Mouse (Mus musculus) limb, embryonic 11.5 days (tissue): ENCODE measurements around the gene Bbs7. TPM values are rescaled to one million over a fixed set of nuclear protein-coding genes. Genes with fewer than 3 reads are reported as not detected.
"Not testable (repeated sequence)": the region's sequence is repeated elsewhere in the genome, so short reads cannot be mapped to it uniquely, and the experiment has no call there.

Experiments used
- ATAC-seq: fragments of 200-750 bp; cut with Nextera tagmentation; 2 replicates; pipeline ENCODE4 v1.8.0; 2017; ENCODE audit warnings: low read depth; ENCODE audit not compliant: insufficient number of reproducible peaks, low FRiP score, low TSS enrichment
- DNase-seq: peaks from one replicate; pipeline ENCODE4 v3.0.0-alpha.2; 2015; ENCODE audit warnings: low spot score
- H3K27ac ChIP-seq: fragments of 300-500 bp; sonication (generic); replicated peaks from 2 replicates; pipeline ENCODE4 v1.5.1; 2014; ENCODE audit warnings: low read depth, mild to moderate bottlenecking, low read length
- H3K27me3 ChIP-seq: fragments of 300-500 bp; sonication (generic); 2 replicates; pipeline ENCODE4 v1.6.1; 2014; ENCODE audit warnings: mild to moderate bottlenecking, low read length, mixed read lengths; ENCODE audit not compliant: control insufficient read depth, insufficient read depth
- H3K36me3 ChIP-seq: fragments of 300-500 bp; sonication (generic); 2 replicates; pipeline ENCODE4 v1.6.1; 2014; ENCODE audit warnings: mild to moderate bottlenecking, low read length, moderate library complexity, mixed read lengths; ENCODE audit not compliant: control insufficient read depth, insufficient read depth
- H3K4me1 ChIP-seq: fragments of 300-500 bp; sonication (generic); 2 replicates; pipeline ENCODE4 v1.6.1; 2014; ENCODE audit warnings: low read length, mixed read lengths; ENCODE audit not compliant: control insufficient read depth, insufficient read depth
- H3K4me2 ChIP-seq: fragments of 300-500 bp; sonication (generic); 2 replicates; pipeline ENCODE4 v1.6.1; 2014; ENCODE audit warnings: low read depth, mild to moderate bottlenecking, moderate library complexity; ENCODE audit not compliant: severe bottlenecking
- H3K4me3 ChIP-seq: fragments of 300-500 bp; sonication (generic); 2 replicates; pipeline ENCODE4 v1.5.1; 2014; ENCODE audit warnings: low read depth, low read length
- H3K9ac ChIP-seq: fragments of 300-500 bp; sonication (generic); 2 replicates; pipeline ENCODE4 v1.6.1; 2014; ENCODE audit warnings: mild to moderate bottlenecking, low read length
- H3K9me3 ChIP-seq: fragments of 300-500 bp; sonication (generic); 2 replicates; pipeline ENCODE4 v1.6.1; 2016; ENCODE audit warnings: low read length; ENCODE audit not compliant: control insufficient read depth
- WGBS: fragments of 180-500 bp; shearing (Covaris S2); extraction: QIAGEN DNeasy Blood & Tissue Kit; methylation state at CpG from one replicate; pipeline ENCODE4 v1.1.7; 2014; 5-methylcytosine and 5-hydroxymethylcytosine counted together
- polyA plus RNA-seq: library from polyadenylated mRNA; unstranded; fragments of >200 nt; fragmentation: Nextera tagmentation; extraction: Ambion mirVana; gene quantifications from 2 replicates; pipeline ENCODE4 v1.2.1, GENCODE M21; 2014

The Bbs7 gene
- polyA plus RNA-seq, 1 experiment from 2014 or later, result 20.8 TPM

DNA sequence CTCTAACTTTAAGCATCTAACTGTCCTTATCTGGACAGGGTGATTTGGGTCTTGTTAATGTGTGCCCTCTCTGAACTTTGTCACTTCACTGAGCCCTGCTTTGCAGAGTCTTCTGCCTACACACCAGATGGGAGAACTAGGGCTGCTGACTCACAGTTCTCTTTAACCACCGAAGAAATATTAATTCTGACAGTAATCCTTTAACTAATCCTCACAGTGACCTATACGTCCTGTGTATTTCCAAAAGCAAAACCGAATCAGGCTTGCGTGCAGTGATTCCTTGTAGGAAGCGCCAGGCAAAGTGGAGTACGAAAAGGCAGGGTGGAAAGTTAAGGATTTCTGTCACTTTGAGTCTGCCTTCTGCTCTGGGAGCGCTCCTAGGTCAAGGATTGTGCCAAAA is 4.9 kb upstream of the Bbs7 start:
- Histone ChIP-seq H3K27ac (no peak overlapping the region), H3K27me3 (no peaks in the 10 kb centered on the region), H3K4me2 (no peak overlapping the region), H3K9ac (no peak overlapping the region), H3K36me3 (no peaks in the 10 kb centered on the region), H3K4me1 (no peaks in the 10 kb centered on the region), H3K9me3 (no peaks in the 10 kb centered on the region), H3K4me3 (no peak overlapping the region)
- whole genome bisulfite sequencing, result 77% methylated on average over 7 of the region's 7 CpGs
- no peak for ATAC-seq
- no peak for DNase-seq

GRCm38 (mm10) chr3:36613908-36614255 is 605 bp upstream of the Bbs7 start:
- DNase-seq (no peak), ATAC-seq (no peak)
- no peak overlapping the region for H3K4me3 ChIP-seq
- no peak overlapping the region for H3K9ac ChIP-seq
- no peaks in the 10 kb centered on the region for H3K36me3 ChIP-seq
- WGBS, result 68% methylated on average over 5 of the region's 5 CpGs
- H3K27ac ChIP-seq, result no peak overlapping the region
- no peak overlapping the region for H3K4me2 ChIP-seq
- no peaks in the 10 kb centered on the region for H3K9me3 ChIP-seq
- H3K27me3 ChIP-seq, result no peaks in the 10 kb centered on the region
- H3K4me1 ChIP-seq, result no peaks in the 10 kb centered on the region

GRCm38 (mm10) chr3:36612687-36613086 is 590 bp downstream of the Bbs7 start:
- WGBS, result 5% methylated on average over 6 of the region's 6 CpGs
- H3K9ac ChIP-seq, result peak overlapping the region; percentile 75
- no peaks in the 10 kb centered on the region for H3K4me1 ChIP-seq
- H3K4me2 ChIP-seq, result peak overlapping the region; percentile 69
- no peaks in the 10 kb centered on the region for H3K27me3 ChIP-seq
- ATAC-seq (peak; percentile 40; the same call in 1 of the 2 replicates), DNase-seq (no peak)
- no peaks in the 10 kb centered on the region for H3K36me3 ChIP-seq
- no peak overlapping the region for H3K27ac ChIP-seq
- peak overlapping the region; percentile 65 for H3K4me3 ChIP-seq
- no peaks in the 10 kb centered on the region for H3K9me3 ChIP-seq

GRCm38 (mm10) chr3:36605894-36606783 is 7.1 kb downstream of the Bbs7 start:
- Histone ChIP-seq H3K9ac (no peak overlapping the region), H3K27ac (no peak overlapping the region), H3K36me3 (no peaks in the 10 kb centered on the region), H3K9me3 (no peaks in the 10 kb centered on the region), H3K4me1 (no peaks in the 10 kb centered on the region), H3K27me3 (no peaks in the 10 kb centered on the region), H3K4me3 (no peak overlapping the region), H3K4me2 (no peak overlapping the region)
- no peak for DNase-seq
- WGBS, result 84% methylated on average over 7 of the region's 7 CpGs
- no peak for ATAC-seq

DNA sequence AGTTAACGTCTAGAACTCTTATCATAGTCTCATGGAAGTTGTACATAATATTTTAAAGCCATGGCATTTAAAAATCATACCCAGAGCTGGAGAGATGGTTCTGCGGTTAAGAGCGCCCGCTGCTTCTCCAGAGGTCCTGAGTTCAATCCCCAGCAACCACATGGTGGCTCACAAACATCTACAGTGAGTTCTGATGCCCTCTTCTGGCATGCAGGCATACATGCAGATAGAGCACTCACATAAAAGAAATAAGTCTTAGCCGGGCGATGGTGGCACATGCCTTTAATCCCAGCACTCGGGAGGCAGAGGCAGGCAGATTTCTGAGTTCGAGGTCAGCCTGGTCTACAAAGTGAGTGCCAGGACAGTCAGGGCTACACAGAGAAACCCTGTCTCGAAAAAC is 13.5 kb downstream of the Bbs7 start:
- H3K4me3 ChIP-seq, H3K9me3 ChIP-seq, H3K27me3 ChIP-seq, H3K4me1 ChIP-seq, ATAC-seq, H3K4me2 ChIP-seq, H3K27ac ChIP-seq, H3K9ac ChIP-seq, DNase-seq, H3K36me3 ChIP-seq: not testable (repeated sequence)
- WGBS, result 92% methylated on average over 9 of the region's 9 CpGs

DNA sequence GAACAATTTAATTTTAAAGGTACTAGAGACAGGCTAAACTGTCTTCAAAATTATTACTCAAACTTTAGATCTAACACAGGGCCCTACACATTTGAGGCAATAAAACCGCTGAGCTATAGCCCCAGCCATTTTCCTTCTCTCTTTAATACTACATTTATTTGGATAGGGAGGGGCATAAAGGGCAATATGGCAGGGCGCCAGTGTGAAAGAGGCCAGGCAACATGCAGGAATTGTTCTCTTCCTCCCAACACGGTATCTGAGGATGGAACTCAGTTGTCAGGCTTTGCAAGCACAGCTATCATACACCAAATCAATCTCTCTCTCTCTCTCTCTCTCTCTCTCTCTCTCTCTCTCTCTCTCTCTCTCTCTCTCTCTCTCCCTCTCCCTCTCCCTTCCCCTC is 14.5 kb downstream of the Bbs7 start:
- no peak for ATAC-seq
- no peak overlapping the region for H3K9ac ChIP-seq
- no peaks in the 10 kb centered on the region for H3K9me3 ChIP-seq
- no peaks in the 10 kb centered on the region for H3K27me3 ChIP-seq
- H3K27ac ChIP-seq, result no peak overlapping the region
- H3K36me3 ChIP-seq, result no peaks in the 10 kb centered on the region
- H3K4me2 ChIP-seq, result no peak overlapping the region
- no peak for DNase-seq
- H3K4me3 ChIP-seq, result no peak overlapping the region
- H3K4me1 ChIP-seq, result no peaks in the 10 kb centered on the region
- WGBS, result 87% methylated on average over 3 of the region's 3 CpGs

GRCm38 (mm10) chr3:36571827-36572378 is 41.4 kb downstream of the Bbs7 start, which contains the start of gene Ccna2:
TSS of gene Ccna2 (minus strand) at chr3:36572150.
- H3K27me3 ChIP-seq, result no peaks in the 10 kb centered on the region
- ATAC-seq (peak; percentile 98), DNase-seq (peak; percentile 99)
- H3K27ac ChIP-seq, result peak within 1 kb of the TSS; percentile 73
- peak within 1 kb of the TSS; percentile 93 for H3K4me3 ChIP-seq
- H3K9me3 ChIP-seq, result no peaks in the 10 kb centered on the region
- peak within 1 kb of the TSS; percentile 93 for H3K9ac ChIP-seq
- H3K36me3 ChIP-seq, result peaks cover 14% of the 10 kb centered on the region; the same call in 1 of the 2 replicates
- H3K4me1 ChIP-seq, result peaks cover 6% of the 10 kb centered on the region; the same call in 1 of the 2 replicates
- WGBS, result under 1% methylated on average over 60 of the region's 60 CpGs
- peak within 1 kb of the TSS; percentile 74 for H3K4me2 ChIP-seq

GRCm38 (mm10) chr3:36571361-36571826 is 41.9 kb downstream of the Bbs7 start:
- Histone ChIP-seq H3K36me3 (peaks cover 18% of the 10 kb centered on the region; the same call in 1 of the 2 replicates), H3K9ac (peak overlapping the region; percentile 93), H3K27me3 (no peaks in the 10 kb centered on the region), H3K9me3 (no peaks in the 10 kb centered on the region), H3K4me2 (peak overlapping the region; percentile 74), H3K4me1 (peaks cover 6% of the 10 kb centered on the region; the same call in 1 of the 2 replicates), H3K4me3 (peak overlapping the region; percentile 93), H3K27ac (peak overlapping the region; percentile 73)
- peak; percentile 60 for ATAC-seq
- WGBS, result under 1% methylated on average over 46 of the region's 46 CpGs
- no peak for DNase-seq
